Mouse (Mus musculus) heart, adult 9 months (tissue): ENCODE measurements at regions not wholly inside any gene's neighbourhood (a gene's known extent, or its start where the extent isn't known, plus 50 kb on each side); places are given as distances from the start of the nearest gene placed in this dataset.

Source experiments
- DNase-seq, 2 experiments: peaks; one replicate each; pipeline ENCODE4 v3.0.0; 2022; ENCODE audit warnings: low spot score in 2 of 2

- no peak for DNase-seq
Observed at GRCm38 (mm10) chr1:193477298-193477697, 107.2 kb upstream of the Camk1g start.

DNA sequence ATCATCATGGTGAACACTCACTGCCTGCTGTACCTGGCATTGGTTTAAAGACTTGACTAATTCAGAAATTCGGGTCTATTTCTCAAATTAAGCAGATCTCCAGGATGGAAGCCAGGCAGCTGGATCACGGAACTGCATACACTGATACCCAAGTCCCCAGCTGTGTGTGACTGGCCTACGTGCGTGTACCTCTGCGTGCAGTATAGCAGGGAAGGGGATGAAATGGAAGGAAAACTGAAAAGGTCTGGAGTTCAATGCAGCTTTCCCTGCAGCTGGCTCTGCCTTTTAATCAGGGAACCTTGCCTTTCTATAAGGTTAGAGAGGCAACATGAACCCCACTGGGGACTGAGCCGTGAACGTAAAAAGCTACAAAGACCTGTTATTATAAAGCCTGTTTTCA, 106.7 kb upstream of the Camk1g start:
- no peak for DNase-seq

DNA sequence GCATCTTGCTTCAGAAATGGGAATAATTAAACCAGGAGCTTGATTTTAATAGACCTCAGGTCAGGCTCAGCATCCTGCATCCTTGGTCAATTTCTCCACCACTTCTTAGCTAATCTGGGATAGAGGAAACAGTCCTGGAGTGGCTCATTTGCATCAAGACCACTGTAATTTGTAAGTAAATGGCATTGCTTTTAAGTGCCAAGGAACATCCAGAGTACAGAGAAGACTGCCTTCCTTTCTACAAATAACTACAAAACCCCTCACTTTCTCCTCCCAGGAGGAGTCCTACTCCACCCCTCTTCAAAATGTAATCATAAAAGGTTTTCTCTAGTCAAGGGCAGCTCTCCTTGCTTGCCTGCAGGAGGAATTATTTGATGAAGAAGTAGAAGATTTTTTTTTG, 96.2 kb upstream of the Camk1g start:
- DNase-seq = no peak

DNA sequence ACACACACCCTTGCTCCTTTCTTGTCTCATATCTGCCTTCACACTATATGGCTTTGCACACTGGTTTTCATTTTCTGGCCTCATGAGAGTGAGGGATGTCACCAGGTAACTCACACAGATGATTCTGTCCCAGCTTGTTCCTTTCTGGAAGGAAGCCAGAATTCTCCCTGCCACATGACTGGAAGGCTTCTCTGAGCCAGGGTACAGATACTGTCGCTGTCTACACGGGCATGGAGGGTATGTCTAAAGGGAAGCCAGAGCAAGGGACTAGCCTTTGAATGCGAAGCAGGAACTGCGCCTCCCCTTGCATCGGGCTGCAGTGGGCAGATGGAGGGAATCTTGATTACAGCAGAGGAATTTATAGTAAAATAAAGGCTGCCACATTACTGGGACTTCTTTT, 89.6 kb upstream of the Camk1g start:
- no peak for DNase-seq

- no peak for DNase-seq
Observed at GRCm38 (mm10) chr1:193457908-193458307, 87.8 kb upstream of the Camk1g start.

- no peak for DNase-seq
Observed at GRCm38 (mm10) chr1:193453654-193454053, 83.6 kb upstream of the Camk1g start.

- no peak for DNase-seq
Observed at GRCm38 (mm10) chr1:193451471-193452135, 81.5 kb upstream of the Camk1g start.

GRCm38 (mm10) chr1:193450814-193451213, 80.7 kb upstream of the Camk1g start:
- DNase-seq = no peak

GRCm38 (mm10) chr1:193450201-193450600, 80.1 kb upstream of the Camk1g start:
- no peak for DNase-seq

DNA sequence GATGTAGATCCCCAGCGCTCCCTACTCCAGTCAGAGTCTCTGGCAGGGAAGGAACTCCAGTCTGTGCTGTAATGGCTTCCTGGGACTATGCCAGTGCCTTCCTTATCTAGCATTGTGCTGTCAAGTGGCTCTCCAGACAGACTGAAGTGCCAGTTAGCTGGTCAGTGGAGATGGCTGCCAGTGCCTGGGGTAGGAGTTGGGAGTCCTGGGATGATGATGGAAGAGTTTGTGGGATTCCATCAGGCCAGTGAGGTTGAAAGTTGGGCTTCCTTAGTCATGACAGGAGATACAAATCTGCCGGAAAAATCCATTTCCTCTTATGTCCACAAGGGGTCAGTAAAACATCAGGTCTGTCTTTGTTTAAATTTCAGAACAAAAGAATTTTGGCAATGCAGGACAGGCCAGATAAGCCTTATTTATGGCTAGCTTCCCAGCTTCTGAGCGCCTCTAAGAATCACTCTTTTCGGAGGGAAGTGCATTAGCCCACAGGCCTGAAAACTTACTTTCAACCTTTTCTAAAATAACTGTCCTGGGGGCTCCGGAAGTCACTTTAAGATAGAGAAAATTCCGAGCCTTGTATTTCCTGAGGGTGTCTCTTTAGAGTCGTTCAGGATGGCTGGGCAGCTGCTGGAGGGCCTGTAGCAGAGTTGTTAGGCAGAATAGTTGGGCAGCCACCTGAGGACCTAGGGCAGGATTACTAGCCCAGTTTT, 79.5 kb upstream of the Camk1g start:
- DNase-seq = peak; percentile 60 to 73

DNA sequence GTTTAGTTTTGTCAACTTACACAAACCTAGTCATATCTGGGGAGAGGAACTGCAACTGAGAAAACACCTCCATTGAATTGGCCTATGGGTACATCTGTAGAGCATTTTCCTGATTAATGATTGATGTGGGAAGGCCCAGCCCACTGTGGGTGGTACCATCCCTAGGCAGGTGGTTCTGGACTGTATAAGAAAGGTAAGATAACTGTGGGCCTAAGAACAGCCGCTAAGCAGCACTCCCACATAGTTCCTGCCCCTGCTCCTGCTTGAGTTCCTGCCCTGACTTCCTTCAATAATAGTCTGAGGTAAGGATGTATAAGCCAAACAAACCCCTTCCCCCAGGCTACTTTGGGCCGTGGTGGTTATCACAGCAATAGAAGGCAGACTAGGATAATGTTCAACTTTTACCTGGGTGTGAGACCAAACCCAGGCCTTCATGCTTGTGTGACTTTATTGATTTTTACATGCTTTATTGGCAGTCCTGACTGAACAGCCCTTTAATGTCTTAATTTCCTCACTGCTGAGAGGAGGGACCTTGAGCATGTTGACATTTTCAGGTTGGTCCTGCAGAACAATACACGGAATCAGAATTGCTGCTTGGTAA, 78.8 kb upstream of the Camk1g start:
- DNase-seq = no peak

- no peak for DNase-seq
Observed at GRCm38 (mm10) chr1:193447647-193448046, 77.5 kb upstream of the Camk1g start.

DNA sequence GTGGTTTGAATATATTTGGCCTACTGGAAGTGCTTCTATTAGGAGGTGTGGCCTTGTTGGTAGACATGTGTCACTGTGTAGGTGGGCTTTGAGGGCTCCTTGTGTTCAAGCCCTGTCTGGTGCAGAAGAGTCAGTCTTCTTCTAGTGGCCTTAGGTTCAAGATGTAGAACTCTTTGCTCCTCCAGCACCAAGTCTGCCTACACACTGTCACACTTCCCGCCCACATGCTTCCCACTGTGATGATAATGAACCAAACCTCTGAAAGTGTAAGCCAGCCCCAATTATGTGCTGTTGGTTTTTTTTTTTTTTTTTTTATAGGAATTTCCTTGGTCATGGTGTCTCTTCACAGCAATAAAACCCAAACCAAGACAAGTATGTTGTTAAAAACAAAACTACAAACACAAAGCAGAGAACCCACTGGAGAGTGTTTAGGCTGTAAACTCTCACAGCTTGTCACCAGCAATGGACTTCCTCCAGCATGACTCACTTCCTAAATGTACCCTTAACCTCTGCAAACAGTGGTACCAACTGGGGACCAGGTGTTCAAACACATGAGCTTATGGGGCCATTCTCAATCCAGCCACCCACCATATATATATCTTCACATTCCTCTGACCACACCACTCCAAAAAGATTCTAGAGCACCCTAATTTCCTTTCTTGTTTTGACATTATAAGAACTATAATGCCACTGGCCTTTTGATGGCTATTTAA, 74.0 kb upstream of the Camk1g start:
- DNase-seq = no peak

GRCm38 (mm10) chr1:193440512-193440911, 70.4 kb upstream of the Camk1g start:
- DNase-seq = no peak

DNA sequence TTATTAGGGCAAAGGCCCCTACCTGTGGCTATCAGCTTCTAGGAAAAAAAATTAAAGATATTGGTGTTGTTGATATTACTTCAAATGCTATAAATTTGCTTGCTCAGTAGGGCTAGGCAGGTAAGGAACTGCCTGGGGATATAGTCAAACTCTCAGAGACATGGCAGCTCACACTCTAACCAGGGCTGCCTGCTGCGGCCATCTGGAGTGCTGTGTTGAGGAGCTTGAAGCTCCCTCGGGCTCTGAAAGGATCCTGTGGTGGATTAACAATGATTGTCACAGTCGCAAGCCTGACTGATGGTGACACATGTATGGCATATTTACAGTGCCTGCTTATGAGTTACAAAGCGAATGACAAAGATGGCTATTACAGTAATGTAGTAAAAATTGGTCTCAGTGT, 64.2 kb upstream of the Camk1g start:
- no peak for DNase-seq

GRCm38 (mm10) chr1:193433493-193434021, 63.5 kb upstream of the Camk1g start:
- DNase-seq = no peak

DNA sequence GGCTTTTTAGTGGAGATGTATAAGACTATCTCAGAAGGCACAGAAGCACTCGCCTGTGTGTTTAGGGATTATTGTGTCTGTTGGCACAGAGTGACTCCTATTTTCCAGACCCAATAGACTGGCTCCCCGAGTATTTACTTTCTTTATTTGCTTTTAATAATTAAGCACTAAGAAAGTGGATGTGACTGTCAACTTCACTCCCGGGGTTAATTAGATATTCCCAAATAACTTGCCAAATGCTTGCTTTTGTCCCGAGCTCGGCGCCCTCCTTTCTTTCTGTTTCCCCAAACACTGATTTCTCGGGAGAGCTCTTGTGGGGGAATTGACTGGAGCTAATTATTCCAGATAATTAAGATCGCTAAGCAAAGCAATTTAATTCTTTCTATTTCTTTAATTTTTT, 60.1 kb upstream of the Camk1g start:
- no peak for DNase-seq

GRCm38 (mm10) chr1:193423653-193424075, 53.6 kb upstream of the Camk1g start:
- DNase-seq = no peak

- no peak for DNase-seq
Observed at GRCm38 (mm10) chr1:193422886-193423285, 52.8 kb upstream of the Camk1g start.

- DNase-seq = no peak
Observed at GRCm38 (mm10) chr1:193421820-193422219, 51.7 kb upstream of the Camk1g start.

GRCm38 (mm10) chr1:193421414-193421813, 51.3 kb upstream of the Camk1g start:
- DNase-seq = no peak
